Mouse (Mus musculus) adrenal gland, adult 18-20 months (tissue): ENCODE data around the gene Slc23a3. TPM values are rescaled to one million over a fixed set of nuclear protein-coding genes. Genes with fewer than 3 reads are reported as not detected.

Source experiments
- DNase-seq, 2 experiments: peaks; one replicate each; pipeline ENCODE4 v3.0.0; 2021 to 2022; ENCODE audit warnings: low spot score in 2 of 2
- total RNA-seq, 2 experiments: library from RNA; stranded (reverse); gene quantifications; 1 replicate in 1 of 2; 2 replicates in 1 of 2; pipeline ENCODE4 v1.2.3; 2021

Gene Slc23a3
- total RNA-seq, 2 experiments from 2014 or later: 0.32 to 0.63 TPM

- DNase-seq: no peak
These were observed 7.0 kb upstream of the Slc23a3 start for GRCm38 (mm10) chr1:75140601-75141190.

- no peak for DNase-seq
These were observed 4.8 kb upstream of the Slc23a3 start for GRCm38 (mm10) chr1:75138448-75138847.

- no peak for DNase-seq
These were observed 3.0 kb upstream of the Slc23a3 start for GRCm38 (mm10) chr1:75136730-75137129.

- DNase-seq: no peak
These were observed 2.6 kb upstream of the Slc23a3 start for GRCm38 (mm10) chr1:75136293-75136692.

GRCm38 (mm10) chr1:75128641-75129040 lies 5.0 kb downstream of the Slc23a3 start:
- DNase-seq: no peak

GRCm38 (mm10) chr1:75125418-75125817 lies 8.3 kb downstream of the Slc23a3 start:
- DNase-seq: no peak

- DNase-seq: peak; percentile 92 to 93
These were observed 9.1 kb downstream of the Slc23a3 start, which contains the start of gene Nhej1 for GRCm38 (mm10) chr1:75124346-75125321. Nhej1 (minus strand) TSS chr1:75125200.

GRCm38 (mm10) chr1:75122211-75122610 lies 11.5 kb downstream of the Slc23a3 start:
- no peak for DNase-seq

Other genes with a start within 250 kb of the Slc23a3 start
- 1 to 10 TPM in 1 of 2 experiments, under 1 TPM in 1; 0.96 to 1.2 TPM for gene Fev, start 248.5 kb downstream of the Slc23a3 start, total RNA-seq
- under 1 TPM; 0.58 to 0.76 TPM for gene Cryba2, start 240.7 kb downstream of the Slc23a3 start, total RNA-seq
- gene Cfap65, start 198.3 kb downstream of the Slc23a3 start, total RNA-seq: not detected
- under 1 TPM; 0.13 to 0.20 TPM for gene Ihh, start 182.2 kb downstream of the Slc23a3 start, total RNA-seq
- 1 to 10 TPM; 6.1 to 7.4 TPM for gene Nhej1, start 8.7 kb downstream of the Slc23a3 start, total RNA-seq
- 10 to 100 TPM; 32.3 to 33.2 TPM for gene Cnppd1, start 8.8 kb upstream of the Slc23a3 start, total RNA-seq
- 10 to 100 TPM; 86.5 to 95.1 TPM for gene Retreg2, start 8.9 kb upstream of the Slc23a3 start, total RNA-seq
- 10 to 100 TPM; 29.4 to 31.8 TPM for gene Zfand2b, start 34.8 kb upstream of the Slc23a3 start, total RNA-seq
- gene Abcb6, start 46.5 kb upstream of the Slc23a3 start, total RNA-seq: 10 to 100 TPM; 23.1 to 23.3 TPM
- gene Ankzf1, start 58.3 kb upstream of the Slc23a3 start, total RNA-seq: 10 to 100 TPM; 13.0 to 18.5 TPM
- gene Atg9a, start 58.3 kb upstream of the Slc23a3 start, total RNA-seq: 10 to 100 TPM; 38.0 to 42.7 TPM
- gene Glb1l, start 76.9 kb upstream of the Slc23a3 start, total RNA-seq: 10 to 100 TPM; 16.6 to 22.8 TPM
- 100 to 1,000 TPM; 117 to 119 TPM for gene Stk16, start 76.9 kb upstream of the Slc23a3 start, total RNA-seq
- gene Tuba4a, start 86.0 kb upstream of the Slc23a3 start, total RNA-seq: 100 to 1,000 TPM in 1 of 2 experiments, 10 to 100 TPM in 1; 48.9 to 119 TPM
- gene A630095N17Rik, start 98.2 kb upstream of the Slc23a3 start, total RNA-seq: not detected
- 100 to 1,000 TPM; 118 to 204 TPM for gene Dnajb2, start 102.5 kb upstream of the Slc23a3 start, total RNA-seq
- gene Ptprn, start 130.6 kb upstream of the Slc23a3 start, total RNA-seq: 10 to 100 TPM; 51.0 to 59.5 TPM
- gene Resp18, start 144.5 kb upstream of the Slc23a3 start, total RNA-seq: 100 to 1,000 TPM; 141 to 165 TPM
- gene Dnpep, start 184.1 kb upstream of the Slc23a3 start, total RNA-seq: 10 to 100 TPM; 90.1 to 90.6 TPM
- 10 to 100 TPM; 15.9 to 21.3 TPM for gene Des, start 226.4 kb upstream of the Slc23a3 start, total RNA-seq
- gene Speg, start 241.4 kb upstream of the Slc23a3 start, total RNA-seq: 10 to 100 TPM in 1 of 2 experiments, 1 to 10 TPM in 1; 7.3 to 10.8 TPM